Mouse (Mus musculus) cerebellum, adult 2 months (tissue): ENCODE measurements around the gene Slc35b2.

Source experiments
- CTCF ChIP-seq: fragments of 200-500 bp; IDR thresholded peaks from 2 replicates; pipeline ENCODE4 v1.5.1; 2011; ENCODE audit warnings: low read depth, mild to moderate bottlenecking, control low read depth, low read length, moderate library complexity, borderline replicate concordance; ENCODE audit not compliant: insufficient read depth
- POLR2A ChIP-seq: fragments of 200-500 bp; IDR thresholded peaks from 2 replicates; pipeline ENCODE4 v1.6.1; 2011; ENCODE audit warnings: low read length, control low read depth, borderline replicate concordance; ENCODE audit not compliant: insufficient read depth

DNA sequence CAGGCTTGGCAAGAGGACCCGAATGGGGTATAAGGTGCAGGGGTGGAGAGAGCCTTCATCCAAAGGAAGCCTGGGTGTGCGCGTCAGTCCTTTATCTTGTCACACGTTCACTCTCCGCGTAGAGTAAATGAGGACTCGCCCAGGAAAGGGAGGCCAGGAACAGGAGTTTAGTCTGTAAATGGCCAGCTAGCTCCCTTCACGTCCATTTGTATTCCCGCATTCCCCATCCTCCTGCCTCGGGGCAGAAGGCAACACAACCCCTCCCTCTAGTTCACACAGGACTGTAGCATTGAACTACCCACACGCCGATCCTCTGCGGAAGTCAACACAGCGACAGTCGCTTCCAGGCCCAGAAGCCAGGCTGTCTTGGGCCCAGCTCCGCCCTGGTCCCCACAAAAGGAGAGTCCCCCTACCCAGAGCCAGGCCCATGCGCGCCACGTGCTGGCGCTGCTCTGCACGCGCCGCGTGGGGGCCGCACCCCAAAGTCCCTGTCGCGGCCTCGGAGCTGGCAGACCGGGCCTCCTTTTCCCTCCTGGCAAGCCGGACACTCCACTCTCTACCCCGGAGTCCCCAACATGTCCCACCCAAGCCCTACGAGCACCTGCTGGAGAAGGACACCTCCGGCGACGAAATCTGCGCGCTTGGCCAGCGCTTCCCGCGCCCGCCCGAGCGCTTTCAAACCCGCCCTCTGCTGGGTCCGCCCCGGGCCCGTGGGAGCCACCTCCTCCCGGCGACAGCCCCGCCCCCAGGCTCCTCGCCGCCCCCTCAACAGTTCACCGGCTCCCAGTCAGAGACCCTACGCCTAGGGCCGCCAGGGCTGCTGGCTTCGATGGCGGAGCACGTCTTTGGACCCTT lies 31.4 kb downstream of the Slc35b2 start:
- TF ChIP-seq POLR2A (peak; percentile 32; the same call in 1 of the 2 replicates), CTCF (no peak)
